Mouse (Mus musculus) megakaryocyte, embryonic 14.5 days (primary cell): ENCODE results near the gene Fut1.

ENCODE experiments used
- FLI1 ChIP-seq: IDR thresholded peaks from 2 replicates; pipeline ENCODE4 v1.6.1; 2012; ENCODE audit warnings: low read length, inconsistent platforms, mixed read lengths
- GATA1 ChIP-seq: IDR thresholded peaks from 3 replicates; pipeline ENCODE4 v1.6.1; 2012; ENCODE audit warnings: mixed read lengths, low read length, inconsistent platforms, borderline replicate concordance

GRCm38 (mm10) chr7:45641391-45642040 is 24.4 kb downstream of the Fut1 start:
- TF ChIP-seq GATA1: no peak
- TF ChIP-seq FLI1: no peak
